Mouse (Mus musculus) fibroblast of lung, adult 2 months (primary cell): Measurements from ENCODE around the gene Olfr575.

Experiments
- DNase-seq: peaks from one replicate; pipeline ENCODE4 v3.0.0-alpha.2; 2011; ENCODE audit warnings: low read depth

Olfr575 gene

GRCm38 (mm10) chr7:102958593-102958992 is at the start of gene Olfr575:
TSS of gene Olfr575 (minus strand) at chr7:102958775.
- no peak for DNase-seq

DNA sequence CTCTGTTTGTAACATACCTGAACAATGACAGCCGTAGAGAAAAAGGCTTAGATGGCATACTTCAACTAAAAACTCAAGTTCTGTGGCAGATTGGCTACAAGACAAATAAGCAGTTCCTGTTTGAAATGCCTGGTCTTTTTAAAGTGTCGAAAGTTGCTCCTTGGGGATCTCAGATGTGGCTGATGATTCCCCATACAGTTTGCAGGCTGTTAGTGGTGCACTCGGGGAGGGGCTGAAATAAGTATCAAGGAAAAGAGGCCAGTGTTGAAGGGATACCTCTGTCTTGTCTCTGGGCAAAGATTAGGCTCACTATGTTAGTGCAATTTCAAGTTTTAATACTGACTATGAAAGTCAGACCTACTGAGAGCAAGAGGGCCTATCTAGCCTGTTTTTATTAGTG is 30.6 kb upstream of the Olfr575 start, which contains the start of gene Olfr578:
Olfr578 (minus strand) TSS at position 101 of the 400 bp plus-strand sequence.
- no peak for DNase-seq

- DNase-seq = no peak
Measured at GRCm38 (mm10) chr7:102975843-102976242, 17.3 kb upstream of the Olfr575 start, which contains the start of gene Olfr577. TSS of gene Olfr577 (minus strand) at chr7:102975943.

DNA sequence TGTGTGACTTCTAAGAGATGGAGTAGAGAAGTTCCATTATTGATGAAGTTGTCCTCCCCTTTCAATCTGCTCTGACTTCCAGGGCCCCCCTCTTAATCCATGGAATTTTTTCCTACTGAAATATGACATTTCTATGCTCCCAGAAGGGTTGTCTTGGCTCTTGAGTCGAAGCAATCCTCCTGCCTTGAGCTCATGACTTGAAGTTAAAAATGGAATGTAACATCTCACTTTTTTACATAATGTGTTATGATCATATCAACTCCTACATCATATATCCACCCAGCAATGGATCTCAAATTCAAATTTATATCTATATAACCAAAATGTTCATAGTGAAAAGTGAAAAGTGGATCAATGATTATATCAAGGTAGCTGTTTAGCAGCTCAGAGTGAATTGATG is 15.8 kb upstream of the Olfr575 start:
- no peak for DNase-seq

- DNase-seq = no peak
Measured at GRCm38 (mm10) chr7:102962360-102962759, 3.8 kb upstream of the Olfr575 start, which contains the start of gene Olfr576. TSS of gene Olfr576 (plus strand) at chr7:102962660.

- no peak for DNase-seq
Measured at GRCm38 (mm10) chr7:102958137-102958536, 438 bp downstream of the Olfr575 start.

- no peak for DNase-seq
Measured at GRCm38 (mm10) chr7:102950732-102951131, 7.8 kb downstream of the Olfr575 start.

DNA sequence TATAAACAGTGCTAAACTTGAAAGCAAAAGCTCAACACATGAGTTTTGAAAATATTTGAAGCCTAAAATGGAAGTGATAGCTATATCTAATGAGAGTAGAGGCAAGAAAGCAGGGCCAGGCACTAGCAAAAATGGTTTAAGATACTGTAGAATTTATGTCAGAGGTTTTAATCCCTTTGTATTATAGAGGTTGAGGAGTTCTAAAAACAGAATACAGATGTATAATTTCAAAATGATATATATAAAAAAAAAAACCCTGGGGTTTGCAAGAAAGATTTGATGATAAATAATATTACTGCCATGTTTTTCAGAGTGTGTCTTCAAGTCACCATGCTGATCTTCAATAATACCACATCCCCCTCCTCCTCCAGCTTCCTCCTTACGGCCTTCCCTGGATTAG is 10.4 kb downstream of the Olfr575 start, which contains the start of gene Olfr574:
Olfr574 (plus strand) TSS at position 301 of the 400 bp plus-strand sequence.
- DNase-seq = no peak

GRCm38 (mm10) chr7:102943417-102943816 is 15.2 kb downstream of the Olfr575 start:
- DNase-seq = no peak

DNA sequence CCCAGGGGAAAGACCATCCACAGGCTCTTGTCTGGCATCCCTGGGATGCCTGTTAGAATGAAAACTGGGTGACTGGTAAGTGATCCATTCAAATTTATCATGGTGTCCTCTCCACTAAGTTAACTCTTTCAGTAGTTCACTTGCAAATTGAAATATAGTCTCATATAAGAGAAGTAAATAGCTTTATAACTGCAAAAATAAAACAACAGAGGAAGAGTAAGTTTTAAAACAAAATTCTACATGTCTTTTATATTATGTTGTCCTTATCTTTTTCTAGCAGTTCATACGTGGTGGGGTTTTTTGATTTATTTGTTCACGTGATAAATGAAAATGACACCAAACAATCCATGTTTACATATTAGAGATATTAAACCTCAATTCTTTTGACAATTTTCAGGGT is 16.1 kb downstream of the Olfr575 start, which contains the start of gene Olfr573-ps1:
Olfr573-ps1 (minus strand) TSS at position 101 of the 400 bp plus-strand sequence.
- DNase-seq = no peak

- no peak for DNase-seq
Measured at GRCm38 (mm10) chr7:102927105-102927504, 31.5 kb downstream of the Olfr575 start.

DNA sequence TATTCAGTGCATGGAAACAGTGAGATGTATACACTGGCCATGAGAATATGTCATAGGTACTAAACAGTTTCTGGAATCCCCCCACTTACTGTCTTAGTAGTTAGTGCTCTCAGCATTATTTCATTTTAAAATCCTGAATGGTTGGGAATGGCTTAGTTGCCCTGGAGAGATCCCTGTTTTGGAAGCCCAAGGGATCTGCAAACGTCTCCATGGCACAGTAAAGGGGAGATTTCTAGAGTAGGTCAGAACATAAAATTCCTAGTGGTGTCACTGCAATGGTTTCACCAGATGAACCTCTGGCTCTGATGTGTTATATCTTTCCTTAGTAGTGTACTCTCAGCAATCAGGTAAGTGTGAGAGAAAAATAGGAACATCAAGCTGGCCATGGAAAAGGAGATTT is 34.5 kb downstream of the Olfr575 start, which contains the start of gene Olfr572:
Olfr572 (plus strand) TSS at position 301 of the 400 bp plus-strand sequence.
- no peak for DNase-seq

GRCm38 (mm10) chr7:102919632-102920031 is 38.9 kb downstream of the Olfr575 start:
- peak; percentile 13 for DNase-seq

DNA sequence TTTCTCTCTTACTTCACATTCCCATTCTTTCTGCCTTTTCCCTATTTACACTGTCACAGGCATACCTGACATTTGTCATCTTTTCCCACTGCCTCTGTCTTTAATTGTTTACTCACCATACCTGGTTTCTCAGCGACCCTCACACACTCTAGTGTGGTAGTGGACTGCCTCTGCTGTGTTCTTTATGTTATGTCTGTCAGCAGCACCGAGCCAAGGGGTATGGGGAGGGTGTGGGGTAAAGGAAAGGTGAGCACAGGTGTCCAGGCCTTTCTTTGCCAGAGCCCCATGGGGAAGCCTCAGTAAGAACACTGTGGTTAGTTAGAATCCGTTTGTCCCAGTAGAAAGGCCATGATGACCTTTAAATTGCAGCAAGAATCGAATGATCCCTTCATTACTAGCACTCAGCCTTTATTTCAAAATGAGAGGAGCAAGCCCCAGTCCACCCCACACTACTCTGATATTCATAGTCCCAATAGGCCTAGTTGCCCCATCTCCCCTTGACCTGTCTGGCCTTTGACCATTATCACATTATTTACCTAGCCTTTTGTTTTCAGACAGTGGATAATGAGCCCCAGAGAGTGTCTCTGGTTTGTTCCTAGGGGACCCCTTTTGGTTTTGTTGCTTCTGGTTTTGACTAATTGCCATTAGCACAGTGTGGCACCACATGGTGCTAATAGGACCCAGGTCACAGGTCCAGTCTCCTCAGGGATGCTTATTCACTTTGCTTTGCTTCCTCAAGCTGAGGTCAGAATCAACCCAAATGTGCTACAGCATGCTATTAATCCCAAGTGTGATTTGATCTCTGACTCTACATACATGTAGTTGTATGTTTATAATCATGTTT is 41.3 kb downstream of the Olfr575 start, which contains the start of gene Olfr571:
Olfr571 (minus strand) TSS at position 505 of the 844 bp plus-strand sequence.
- no peak for DNase-seq

GRCm38 (mm10) chr7:102916405-102916804 is 42.2 kb downstream of the Olfr575 start:
- no peak for DNase-seq

- no peak for DNase-seq
Measured at GRCm38 (mm10) chr7:102915261-102915660, 43.3 kb downstream of the Olfr575 start.
